Mouse (Mus musculus) granulocyte monocyte progenitor cell, adult 5-6 weeks (primary cell): Measurements from ENCODE around the gene Schip1. TPM values are rescaled to one million over a fixed set of nuclear protein-coding genes. Genes with fewer than 3 reads are reported as not detected.

ENCODE experiments used
- ATAC-seq: replicated peaks from 2 replicates; pipeline ENCODE4 v1.8.0; 2016; ENCODE audit warnings: mild to moderate bottlenecking, moderate TSS enrichment, inconsistent platforms; ENCODE audit not compliant: poor library complexity, severe bottlenecking
- total RNA-seq, 2 experiments: library from RNA; stranded (forward) in 1 of 2; stranded (reverse) in 1 of 2; fragments of 200-712, 200-1000 nt in 1 of 2; fragments of >200 nt in 1 of 2; fragmentation: Nextera tagmentation in 1 of 2; gene quantifications; 2 replicates each; pipeline ENCODE4 v1.2.3; 2014 to 2017

Gene Schip1
- total RNA-seq, 2 experiments from 2014 or later = 2.5 to 5.2 TPM

DNA sequence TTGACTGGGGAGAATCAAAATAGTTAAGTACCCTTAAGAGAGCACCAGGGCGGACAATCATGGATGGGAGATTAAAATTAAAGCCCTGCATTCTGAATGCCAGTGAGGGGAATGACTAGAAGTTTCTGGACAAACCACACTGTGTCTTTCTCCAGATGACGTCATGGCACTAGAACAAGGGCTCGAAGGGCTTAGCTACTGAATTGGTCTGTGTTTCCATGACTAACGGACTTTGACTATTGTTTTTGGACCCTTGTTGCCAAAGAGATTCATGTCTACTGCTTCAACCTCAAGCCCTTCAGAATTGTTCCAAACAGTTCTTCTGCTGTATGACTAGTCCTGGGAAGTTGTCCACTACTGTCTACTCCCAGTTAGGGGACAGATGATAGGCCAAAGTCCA is 467.3 kb downstream of the Schip1 start:
- no peak for ATAC-seq

DNA sequence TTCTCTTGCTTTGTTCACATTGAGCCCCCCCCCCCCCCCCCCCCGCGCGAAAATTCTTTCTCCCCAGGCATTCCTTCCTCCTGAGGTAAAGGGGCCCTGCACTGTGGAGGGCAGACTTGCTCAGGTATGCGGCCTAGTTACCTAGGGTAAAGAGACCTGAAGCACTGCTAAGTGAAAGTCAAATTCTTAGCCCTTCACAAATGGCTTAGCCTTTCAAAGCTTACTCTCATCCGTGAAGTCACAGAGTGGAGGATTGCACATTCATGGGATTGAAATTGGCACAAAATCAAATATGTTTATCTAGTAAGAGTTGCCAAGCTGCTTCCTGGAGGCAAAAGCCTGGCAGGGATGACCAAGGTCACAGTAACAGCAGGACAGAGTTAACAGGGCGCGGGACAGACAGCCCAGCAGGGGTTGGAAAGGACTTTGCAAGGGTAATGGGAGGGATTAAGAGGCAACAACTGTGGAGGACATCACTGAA is 470.0 kb downstream of the Schip1 start:
- no peak for ATAC-seq

DNA sequence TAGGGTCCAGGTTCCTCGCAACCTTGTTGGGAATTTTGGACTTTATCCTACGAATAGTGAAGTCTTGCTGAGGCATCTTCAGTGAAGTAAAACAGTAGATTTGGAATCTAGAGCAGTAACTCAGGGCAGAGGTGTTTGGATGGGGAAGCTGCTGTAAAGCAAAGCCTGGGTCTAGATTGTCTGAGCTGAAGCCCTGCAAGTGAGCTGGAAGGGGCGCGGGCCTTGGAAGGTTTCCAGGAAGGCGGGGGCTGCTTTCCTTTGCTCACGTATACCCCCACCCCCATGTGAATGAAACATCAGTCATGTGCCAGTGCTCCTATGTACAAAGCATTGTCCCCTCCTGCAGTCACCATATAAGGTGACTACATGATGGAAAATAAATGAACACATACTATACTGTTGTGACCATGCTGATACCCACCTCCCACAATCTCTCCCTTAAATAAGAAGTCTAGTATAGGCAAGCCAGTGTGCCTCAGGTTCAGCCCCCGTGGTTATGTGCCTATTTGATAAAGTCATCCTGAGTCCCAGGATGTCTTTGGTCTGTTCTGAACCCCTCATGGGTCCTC is 470.6 kb downstream of the Schip1 start:
- no peak for ATAC-seq

DNA sequence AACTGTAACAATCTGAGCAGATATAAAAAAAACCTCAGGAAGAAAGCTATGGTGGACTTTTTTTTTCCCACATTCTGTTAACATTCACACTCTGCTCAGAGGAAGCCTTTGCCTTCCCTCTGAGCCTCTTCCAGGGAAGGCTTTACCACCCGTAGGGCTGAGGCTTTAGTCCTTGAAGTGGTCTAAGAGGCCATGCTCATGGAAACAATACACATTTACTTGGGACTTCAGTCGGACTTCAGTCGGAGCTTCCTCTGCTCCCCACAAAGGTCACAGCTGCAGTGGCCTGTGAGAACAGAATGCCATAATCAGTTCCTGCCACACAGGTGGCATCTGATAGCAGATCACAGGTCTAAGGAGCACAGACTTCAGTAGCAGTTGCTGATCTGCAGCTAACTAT is 471.5 kb downstream of the Schip1 start:
- no peak for ATAC-seq

DNA sequence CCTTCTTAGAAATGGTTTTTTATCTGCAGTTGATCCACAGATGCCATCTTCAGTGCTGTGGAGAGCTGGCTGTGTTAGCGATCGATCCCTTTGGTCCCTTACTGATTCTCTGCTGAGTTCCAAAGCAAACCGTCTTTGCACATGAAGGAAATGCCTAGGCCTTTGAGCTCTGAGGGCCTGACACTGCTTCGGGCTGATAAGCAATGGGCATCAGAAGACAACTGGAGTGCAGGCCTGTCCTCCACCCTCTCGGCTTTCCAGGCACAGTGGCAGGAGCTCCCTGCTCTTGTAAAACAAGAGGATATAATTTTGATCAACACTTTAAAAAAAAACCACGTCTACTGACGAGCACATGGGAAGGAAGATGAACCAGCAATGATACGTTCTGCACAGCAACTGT is 477.1 kb downstream of the Schip1 start:
- ATAC-seq = no peak

DNA sequence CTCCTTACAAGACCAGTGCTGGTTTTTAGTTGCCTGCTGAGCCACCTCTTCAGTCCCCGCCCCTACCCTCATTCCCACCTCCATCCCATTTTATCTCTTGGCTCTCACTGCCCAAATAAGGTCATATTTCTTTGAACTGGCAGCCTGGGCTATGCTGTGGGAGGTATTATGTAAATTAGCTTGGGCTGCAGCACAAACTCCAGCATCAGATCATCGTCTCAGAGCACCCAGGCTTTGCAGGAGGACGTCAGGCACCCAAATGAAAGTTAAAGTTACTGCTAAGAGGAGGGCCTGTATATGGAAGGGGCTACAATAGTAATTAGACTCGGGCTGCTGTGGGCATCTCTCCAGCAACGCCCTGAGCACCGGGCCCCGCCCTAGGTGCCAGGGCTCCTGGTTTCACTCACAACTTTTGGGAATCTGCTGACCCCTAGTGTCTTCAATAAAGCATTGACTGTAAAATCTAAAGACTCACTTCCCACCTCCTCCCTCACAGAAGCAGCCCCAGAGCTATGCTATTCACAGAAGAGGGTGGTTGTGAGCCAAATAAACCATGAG is 478.4 kb downstream of the Schip1 start:
- peak; percentile 95 for ATAC-seq

DNA sequence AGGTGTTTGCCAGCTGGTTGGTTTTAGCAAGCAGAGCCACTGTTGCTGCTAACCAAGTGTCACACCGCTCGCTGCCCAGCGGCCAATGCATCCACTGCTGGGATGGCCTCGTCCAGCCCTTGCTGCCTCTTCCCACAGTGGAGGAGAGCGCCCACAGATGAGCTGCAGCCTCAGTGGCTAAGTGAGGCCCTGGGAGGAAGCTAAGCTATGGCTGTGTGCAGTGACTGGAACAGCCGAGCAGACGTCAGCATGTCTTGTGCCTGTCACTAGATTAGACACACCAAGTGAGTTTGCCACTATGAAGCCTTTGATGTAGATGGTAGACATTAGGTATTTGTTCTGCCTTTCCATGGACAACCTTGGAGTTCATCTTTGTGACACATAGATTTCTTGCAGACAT is 480.2 kb downstream of the Schip1 start:
- no peak for ATAC-seq

DNA sequence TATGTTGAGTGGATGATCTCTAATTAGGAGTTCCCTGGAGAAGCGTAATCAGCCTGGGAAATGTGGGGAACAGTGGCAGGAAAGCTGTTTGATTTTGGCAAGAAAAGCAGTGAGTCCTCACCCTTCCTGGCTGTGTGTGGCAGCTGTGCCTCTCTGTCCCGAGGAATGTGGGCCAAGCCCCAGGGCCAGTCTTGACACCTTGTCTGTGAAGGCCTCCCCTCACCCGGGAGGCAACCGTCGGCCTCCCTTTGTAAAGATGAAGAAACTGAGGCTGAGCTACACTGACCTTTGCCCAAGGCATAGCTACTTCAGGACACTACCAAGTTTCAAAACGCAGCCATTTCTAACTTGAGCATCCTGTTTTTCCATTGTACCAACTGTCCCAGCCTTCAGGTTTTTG is 481.3 kb downstream of the Schip1 start:
- no peak for ATAC-seq

DNA sequence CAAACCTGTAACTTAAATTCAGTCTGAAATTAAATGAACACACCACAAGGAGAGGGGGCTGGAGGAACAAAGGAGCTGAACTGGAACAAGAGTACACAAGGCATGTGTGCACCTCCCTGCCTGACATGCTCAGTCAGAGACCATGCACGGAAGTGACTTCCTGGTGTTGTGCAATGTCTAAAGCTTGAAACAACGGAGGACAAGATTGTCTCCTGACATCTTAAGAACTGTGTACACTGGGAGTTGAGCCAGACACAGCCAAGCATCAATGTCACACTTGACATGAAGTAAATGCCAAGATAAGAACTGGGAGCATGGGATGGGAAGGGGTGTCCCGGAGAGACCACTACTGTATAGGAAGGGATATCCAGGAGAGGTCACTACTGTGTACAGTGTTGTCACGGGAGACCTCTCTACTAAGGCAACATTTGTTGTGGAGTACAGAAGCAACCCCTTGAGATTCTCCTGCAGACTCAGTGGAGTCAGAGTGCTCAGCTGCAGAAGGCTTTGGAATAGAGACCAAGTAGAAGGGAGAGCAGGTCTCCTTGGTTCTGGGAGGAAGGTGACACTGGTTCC is 490.6 kb downstream of the Schip1 start:
- peak; percentile 58 for ATAC-seq

DNA sequence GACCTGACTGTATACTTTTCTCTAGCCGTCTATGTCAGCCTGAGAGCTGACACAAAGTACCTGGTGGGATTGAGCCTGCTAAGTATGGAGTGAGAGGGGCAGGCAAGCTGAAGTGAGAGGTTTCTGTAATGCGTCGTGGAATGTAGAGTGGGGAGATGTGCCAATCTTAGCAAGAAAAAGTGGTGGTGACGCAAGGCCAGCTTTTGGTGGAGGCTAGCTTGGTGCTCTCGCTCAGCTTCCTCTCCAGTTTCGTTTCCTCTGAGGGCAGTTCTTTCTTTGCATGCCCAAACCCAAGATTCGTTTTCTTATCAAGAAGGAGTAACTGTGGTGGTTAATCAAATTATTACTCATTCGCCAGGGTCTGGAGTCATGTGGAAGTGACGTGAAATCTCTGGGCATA is 492.3 kb downstream of the Schip1 start:
- ATAC-seq = peak; percentile 86

DNA sequence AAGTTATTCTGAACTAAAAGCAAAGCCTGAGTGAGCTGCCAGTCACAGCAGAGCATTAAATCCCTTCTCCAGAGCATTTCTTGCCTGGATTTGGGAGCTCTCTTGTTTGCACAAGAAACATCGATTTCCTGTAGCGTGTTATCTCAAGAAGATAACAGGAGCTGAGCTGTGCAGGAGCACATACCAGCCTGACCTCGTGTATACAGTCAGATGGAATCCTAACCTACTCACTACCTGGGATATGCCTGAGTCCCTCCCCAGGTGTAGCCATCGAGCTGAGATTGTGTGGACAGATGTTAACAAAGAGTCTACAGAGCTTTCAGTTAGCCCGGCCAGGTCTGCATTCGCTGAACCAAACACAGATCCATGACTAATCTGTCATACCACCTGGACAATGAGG is 494.1 kb downstream of the Schip1 start:
- ATAC-seq = no peak

DNA sequence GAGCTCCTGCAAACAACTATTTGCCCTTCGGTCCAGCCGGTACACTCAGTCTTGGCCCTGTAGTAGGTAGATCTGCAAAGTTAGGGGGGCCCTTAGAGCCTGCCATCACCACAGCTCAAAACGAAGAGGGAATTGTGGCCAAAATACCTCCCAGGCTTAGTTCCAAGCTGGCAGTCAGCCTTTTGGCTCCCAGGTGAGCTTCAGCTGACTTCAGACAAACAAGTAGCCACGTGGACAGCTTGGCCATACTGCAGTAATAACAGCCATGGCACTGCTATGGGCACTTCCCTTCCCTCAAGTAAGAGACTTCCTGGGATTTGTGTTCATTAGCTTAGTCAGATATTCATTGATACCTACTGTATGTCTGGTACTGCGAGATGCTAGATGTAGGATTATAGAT is 495.5 kb downstream of the Schip1 start:
- ATAC-seq = no peak

DNA sequence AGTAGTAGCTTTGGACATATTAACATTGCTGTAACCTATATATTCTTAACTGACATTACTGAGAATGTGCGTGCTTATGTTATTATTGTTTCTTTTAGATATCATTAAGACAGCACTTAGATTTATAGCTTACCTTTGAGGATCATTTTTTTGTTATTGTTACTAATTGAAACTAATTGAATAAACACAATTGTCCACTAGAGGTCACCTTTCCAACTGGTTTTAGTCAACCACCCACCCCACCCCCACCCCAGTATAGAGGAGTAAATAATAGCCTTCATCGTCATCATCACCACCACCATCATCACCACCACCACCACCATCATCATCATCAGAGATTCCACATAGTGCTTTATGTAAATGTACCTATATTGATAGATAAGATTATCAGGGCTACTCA is 498.2 kb downstream of the Schip1 start:
- ATAC-seq = no peak

DNA sequence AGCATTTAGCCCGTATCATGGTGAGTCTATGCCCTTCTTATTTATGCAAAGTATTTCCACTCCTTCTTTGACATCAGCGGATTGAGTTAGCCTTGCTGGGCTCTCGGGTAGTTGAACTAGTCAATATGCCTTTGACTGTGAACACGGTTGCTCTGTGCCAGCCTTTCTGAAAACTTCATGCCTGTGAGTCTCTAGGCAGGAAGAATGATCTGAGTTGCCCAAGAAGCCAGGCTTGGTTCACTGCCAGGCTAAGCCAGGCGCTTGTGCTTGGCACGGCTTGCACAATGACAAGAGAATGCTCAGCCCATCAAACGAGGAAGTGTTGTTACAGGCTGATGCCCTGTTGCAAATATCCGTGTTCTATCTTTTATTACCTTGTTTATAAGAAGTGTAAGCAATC is 499.3 kb downstream of the Schip1 start:
- peak; percentile 96 for ATAC-seq

DNA sequence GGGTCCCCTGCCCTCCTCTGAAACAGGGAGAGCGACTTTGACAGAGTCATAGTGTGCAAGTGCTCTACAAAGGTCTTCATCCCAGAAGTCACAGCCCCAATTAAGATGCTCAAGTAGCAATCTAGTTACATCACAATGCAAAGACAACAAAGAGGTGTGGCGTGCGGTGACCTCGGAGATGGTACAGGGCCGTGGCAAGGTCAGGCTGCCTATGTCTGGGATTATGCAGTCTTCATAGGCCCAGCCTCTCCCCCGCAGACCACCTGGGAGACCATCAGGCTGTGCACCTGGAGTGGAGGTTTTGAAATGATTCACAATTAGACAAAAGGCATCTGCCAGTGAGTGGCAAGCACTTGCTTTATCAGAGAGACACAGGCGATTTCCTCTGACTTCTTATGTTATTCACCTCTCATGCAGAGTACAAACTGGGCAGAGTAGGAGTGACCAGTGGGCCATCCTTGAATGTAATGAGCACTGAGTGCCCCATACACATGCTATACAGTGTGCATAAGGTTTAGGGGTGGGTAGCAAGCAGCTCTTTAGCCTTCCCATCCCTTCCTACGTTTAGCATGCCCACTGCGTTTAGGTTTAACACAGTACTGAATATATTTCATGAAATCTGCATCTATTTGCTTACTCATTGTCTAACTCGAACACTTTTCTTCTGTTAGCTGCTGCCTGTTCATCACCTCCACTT is 500.5 kb downstream of the Schip1 start:
- no peak for ATAC-seq

DNA sequence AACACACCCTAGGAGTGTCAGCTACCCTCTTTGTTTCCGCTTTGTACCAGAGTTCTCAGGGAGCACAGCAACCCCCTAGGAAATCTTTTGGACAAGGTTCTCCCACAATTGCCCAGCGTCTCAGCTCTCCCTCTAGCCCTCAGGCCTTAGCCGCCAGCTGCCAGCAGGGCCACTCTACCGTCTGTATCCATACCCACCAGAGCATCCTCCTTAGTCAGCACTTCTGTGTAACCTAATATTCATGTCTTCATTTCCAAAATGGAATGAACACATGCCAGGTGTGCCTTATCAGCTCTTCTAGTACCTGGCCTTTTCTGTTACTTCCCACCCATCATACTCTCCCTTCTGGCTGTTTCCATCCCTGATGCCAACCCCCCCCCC is 501.1 kb downstream of the Schip1 start:
- ATAC-seq = no peak

DNA sequence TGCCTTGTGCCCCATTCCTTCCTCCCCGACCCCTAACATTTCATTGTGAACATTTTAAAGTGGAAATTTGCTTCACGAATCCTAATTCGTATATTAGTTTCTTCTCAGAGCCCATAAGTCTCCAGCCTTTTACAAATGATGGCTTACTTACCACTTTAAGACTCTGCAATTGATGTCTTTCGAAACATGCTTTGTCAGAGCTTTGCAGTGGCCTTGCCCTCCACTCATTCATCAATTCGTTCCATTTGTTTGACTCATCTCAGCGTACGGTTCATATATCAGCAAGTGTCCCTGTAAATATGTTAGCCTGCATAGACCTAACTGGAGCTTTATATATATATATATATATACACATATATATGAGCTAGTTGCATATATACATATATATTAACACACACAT is 503.0 kb downstream of the Schip1 start:
- no peak for ATAC-seq

DNA sequence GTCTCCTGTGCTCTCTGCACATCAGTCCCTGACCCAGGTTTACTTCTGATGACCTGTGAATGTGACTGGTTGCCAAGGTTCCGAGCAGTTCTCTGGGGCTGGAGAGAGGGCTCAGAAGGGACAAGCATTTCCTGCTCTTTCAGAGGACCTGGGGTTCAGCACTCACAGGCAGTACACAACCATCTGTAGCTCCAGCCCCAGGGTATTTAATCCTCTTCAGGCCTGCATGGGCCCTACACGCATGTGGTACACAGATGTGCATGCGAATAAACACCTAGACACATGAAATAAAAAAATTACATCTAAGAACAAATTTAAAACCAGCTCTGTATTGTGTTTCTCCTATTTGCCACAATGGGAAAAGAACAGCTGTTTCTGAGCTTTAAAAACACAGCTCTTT is 503.5 kb downstream of the Schip1 start:
- ATAC-seq = no peak

DNA sequence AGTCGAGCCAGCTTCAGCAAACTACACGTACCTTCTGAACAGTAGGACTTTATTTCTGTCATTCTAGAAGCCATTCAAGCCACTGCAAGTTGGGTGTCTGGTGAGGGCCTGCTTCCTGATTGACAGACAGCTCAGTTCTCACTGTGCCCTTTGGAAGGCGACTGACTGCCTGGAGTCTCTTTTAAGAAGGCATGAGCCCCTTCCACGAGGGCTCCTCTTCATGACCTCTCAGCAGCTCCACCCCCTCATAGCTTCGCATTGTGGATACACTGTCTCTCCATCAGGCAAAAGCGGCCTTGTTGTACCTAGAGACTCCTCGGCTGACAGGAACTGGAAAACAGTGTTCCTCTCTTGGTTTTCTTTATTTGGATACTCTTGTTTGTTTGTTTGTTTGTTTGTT is 504.1 kb downstream of the Schip1 start:
- ATAC-seq = no peak

DNA sequence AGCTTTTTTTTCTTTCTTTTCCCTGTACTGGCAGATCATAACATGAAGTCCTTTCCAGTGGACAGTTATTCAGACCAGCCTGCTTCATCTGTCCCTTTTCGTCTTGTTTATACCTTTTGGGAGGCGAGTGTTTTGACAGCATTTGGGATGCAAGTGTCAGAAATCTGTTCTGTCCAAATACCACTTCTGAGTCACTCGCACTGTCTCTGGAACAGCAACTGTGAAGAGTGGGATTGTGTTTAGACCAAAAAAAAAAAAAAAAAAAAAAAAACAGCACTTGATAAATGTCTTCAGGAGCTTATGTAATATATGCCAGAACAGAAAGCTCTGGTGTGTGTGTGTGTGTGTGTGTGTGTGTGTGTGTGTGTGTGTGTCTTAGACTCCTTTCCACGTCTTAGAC is 505.7 kb downstream of the Schip1 start:
- no peak for ATAC-seq
